Mouse (Mus musculus) G1E (cell line): ENCODE data around the gene Ccdc96.

Experiments used
- CTCF ChIP-seq: IDR thresholded peaks from 2 replicates; pipeline ENCODE4 v1.5.1; 2012; ENCODE audit warnings: low read depth, low read length, inconsistent platforms, mixed read lengths
- GATA1 ChIP-seq: IDR thresholded peaks from 2 replicates; pipeline ENCODE4 v1.6.1; 2012; ENCODE audit warnings: borderline replicate concordance, low read length, inconsistent platforms, mixed read lengths
- GATA2 ChIP-seq: IDR thresholded peaks from 2 replicates; pipeline ENCODE4 v1.6.1; 2012; ENCODE audit warnings: low read depth, low read length, inconsistent platforms, borderline replicate concordance
- POLR2AphosphoS5 ChIP-seq: IDR thresholded peaks from 2 replicates; pipeline ENCODE4 v1.6.1; 2012; ENCODE audit warnings: low read depth, low read length, inconsistent platforms; ENCODE audit not compliant: insufficient replicate concordance
- TAL1 ChIP-seq: conservative IDR thresholded peaks from 2 replicates; pipeline ENCODE4 v1.6.1; 2012; ENCODE audit warnings: low read depth, low read length, inconsistent platforms, mixed read lengths

GRCm38 (mm10) chr5:36451872-36452389 is 32.5 kb upstream of the Ccdc96 start:
- TF ChIP-seq CTCF (no peak), GATA2 (no peak), GATA1 (no peak), TAL1 (no peak), POLR2AphosphoS5 (no peak)
